ENCODE assay signal across 8 mouse cellular contexts in genomic region chr16:4607818-4608531, GRCm38 (mm10). TPM values are rescaled to one million over a fixed set of nuclear protein-coding genes. Genes with fewer than 3 reads are reported as not detected.
A peak's percentile ranks its signal among the peaks of the same experiment; 100 is the strongest.
DNase-seq lines count a peak whose midpoint lies in the region; ATAC-seq lines count a peak whose summit lies in the region.

No protein-coding gene starts in this region.

- no peak overlapping the region for H3K27ac ChIP-seq in hindbrain, embryonic 16.5 days (ENCODE audit: low read depth, low read length)

- no peak overlapping the region for H3K4me3 ChIP-seq in hindbrain, embryonic 16.5 days (ENCODE audit: low read length)

- no peak overlapping the region for H3K9ac ChIP-seq in hindbrain, embryonic 16.5 days (ENCODE audit: low read depth, low read length)

- peaks cover 14% of the 10 kb centered on the region for H3K36me3 ChIP-seq in hindbrain, embryonic 16.5 days (ENCODE audit: control insufficient read depth, insufficient read depth, low read length)

- DNase-seq in NIH3T3 (ENCODE audit: low read depth), result peak; percentile 92
- DNase-seq in cerebellum, adult 9-10 months, result peak; percentile 91
- DNase-seq in frontal cortex, postnatal 14 days (ENCODE audit: low spot score in 2 of 2), result peak; percentile 71 to 76
- peak; percentile 81 to 84 for DNase-seq in left cerebral cortex, adult 18-20 months (ENCODE audit: low spot score in 2 of 2)
- DNase-seq in right cerebral cortex, adult 2 months (ENCODE audit: low spot score in 2 of 2), result peak; percentile 81 to 87
- peak; percentile 76 for DNase-seq in urinary bladder, postnatal 25 days (ENCODE audit: low spot score)

- H3K27me3 ChIP-seq in hindbrain, embryonic 16.5 days (replicated peaks; ENCODE audit: control insufficient read depth, insufficient read depth, low read length), result no peaks in the 10 kb centered on the region

- WGBS in hindbrain, embryonic 16.5 days, result 56% methylated on average over 9 of the region's 9 CpGs

- H3K4me2 ChIP-seq in hindbrain, embryonic 16.5 days (ENCODE audit: low read length), result no peak overlapping the region

- H3K4me1 ChIP-seq in hindbrain, embryonic 16.5 days (ENCODE audit: control insufficient read depth, insufficient read depth, low read depth, low read length), result peaks cover 30% of the 10 kb centered on the region

- no peaks in the 10 kb centered on the region for H3K9me3 ChIP-seq in hindbrain, embryonic 16.5 days (ENCODE audit: control insufficient read depth, low read length)

- ATAC-seq in hindbrain, embryonic 16.5 days, result peak; percentile 62; the same call in 1 of the 2 replicates
- ATAC-seq in megakaryocyte progenitor cell, adult 5-6 weeks (replicated peaks; ENCODE audit: poor library complexity), result peak; percentile 91

RNA-seq across cellular contexts. Expression of gene Glis2, which starts 13.5 kb away (rescaled TPM):
- polyA plus RNA-seq in hindbrain, embryonic 16.5 days (2015; fragmentation: Nextera tagmentation; extraction: Ambion mirVana), result 13.0 and 14.2 TPM in 2 replicates
- total RNA-seq in left cerebral cortex, adult 18-20 months (2021), result 10 to 100 TPM; 12.4 to 16.6 TPM
- total RNA-seq in megakaryocyte progenitor cell, adult 5-6 weeks (2015), result 1.1 and 1.5 TPM in 2 replicates
- total RNA-seq in megakaryocyte progenitor cell, adult 5-6 weeks (2017), result 0.64 and 1.1 TPM in 2 replicates

RNA-seq across cellular contexts. Expression of gene Pam16, which starts 16.8 kb away (rescaled TPM):
- 139 and 150 TPM in 2 replicates for polyA plus RNA-seq in hindbrain, embryonic 16.5 days (2015; fragmentation: Nextera tagmentation; extraction: Ambion mirVana)
- 10 to 100 TPM; 72.1 to 86.6 TPM for total RNA-seq in left cerebral cortex, adult 18-20 months (2021)
- total RNA-seq in megakaryocyte progenitor cell, adult 5-6 weeks (2015), result 74.0 and 86.1 TPM in 2 replicates
- total RNA-seq in megakaryocyte progenitor cell, adult 5-6 weeks (2017), result 19.1 and 35.2 TPM in 2 replicates

RNA-seq across cellular contexts. Expression of gene Vasn, which starts 31.8 kb away (rescaled TPM):
- polyA plus RNA-seq in hindbrain, embryonic 16.5 days (2015; fragmentation: Nextera tagmentation; extraction: Ambion mirVana), result 6.0 and 7.0 TPM in 2 replicates
- total RNA-seq in left cerebral cortex, adult 18-20 months (2021), result 10 to 100 TPM; 11.5 to 11.6 TPM
- 0.07 and 0.49 TPM in 2 replicates for total RNA-seq in megakaryocyte progenitor cell, adult 5-6 weeks (2015)
- 0.17 and 0.34 TPM in 2 replicates for total RNA-seq in megakaryocyte progenitor cell, adult 5-6 weeks (2017)

RNA-seq across cellular contexts. Expression of gene Dnaja3, which starts 31.8 kb away (rescaled TPM):
- 70.6 and 71.9 TPM in 2 replicates for polyA plus RNA-seq in hindbrain, embryonic 16.5 days (2015; fragmentation: Nextera tagmentation; extraction: Ambion mirVana)
- 10 to 100 TPM; 61.5 to 64.2 TPM for total RNA-seq in left cerebral cortex, adult 18-20 months (2021)
- 24.6 and 26.3 TPM in 2 replicates for total RNA-seq in megakaryocyte progenitor cell, adult 5-6 weeks (2015)
- 59.5 and 71.1 TPM in 2 replicates for total RNA-seq in megakaryocyte progenitor cell, adult 5-6 weeks (2017)

RNA-seq across cellular contexts. Expression of gene Tfap4, which starts 48.3 kb away (rescaled TPM):
- 8.5 and 10.6 TPM in 2 replicates for polyA plus RNA-seq in hindbrain, embryonic 16.5 days (2015; fragmentation: Nextera tagmentation; extraction: Ambion mirVana)
- total RNA-seq in left cerebral cortex, adult 18-20 months (2021), result 1 to 10 TPM; 3.5 to 3.6 TPM
- 37.1 and 41.2 TPM in 2 replicates for total RNA-seq in megakaryocyte progenitor cell, adult 5-6 weeks (2015)
- total RNA-seq in megakaryocyte progenitor cell, adult 5-6 weeks (2017), result 42.0 and 53.9 TPM in 2 replicates

Comparison
In these comparisons a context has a peak if more than half of its experiments do, and no peak if none do; other contexts are left out.
1. RNA of gene Glis2, which starts 13.5 kb away (total RNA-seq): 12.4 to 16.6 TPM in left cerebral cortex, adult 18-20 months; 0.64 to 1.5 TPM in megakaryocyte progenitor cell, adult 5-6 weeks; every median in the first group is over 4 times any median in the second.
2. RNA of gene Vasn, which starts 31.8 kb away (total RNA-seq): 11.5 to 11.6 TPM in left cerebral cortex, adult 18-20 months; 0.07 to 0.49 TPM in megakaryocyte progenitor cell, adult 5-6 weeks; every median in the first group is over 4 times any median in the second.
3. Peak in every context shown above with its lines, with median percentiles within 50 percentile points of each other: DNase-seq.